Mouse (Mus musculus): ENCODE results near the gene Arap1.

Gene Arap1

GRCm38 (mm10) chr7:101327263-101327662 is 20.6 kb upstream of the Arap1 start:
- DNase-seq (ENCODE audit: low spot score) = no peak

- no peak for DNase-seq (ENCODE audit: low spot score)
These were observed 20.1 kb upstream of the Arap1 start for GRCm38 (mm10) chr7:101327786-101328185.

GRCm38 (mm10) chr7:101328621-101329158 is 19.2 kb upstream of the Arap1 start:
- DNase-seq (ENCODE audit: low spot score) = no peak

- DNase-seq (ENCODE audit: low spot score) = no peak
These were observed 18.3 kb upstream of the Arap1 start for GRCm38 (mm10) chr7:101329606-101330005.

GRCm38 (mm10) chr7:101330074-101330840 is 17.6 kb upstream of the Arap1 start:
- DNase-seq (ENCODE audit: low spot score) = peak; percentile 45

GRCm38 (mm10) chr7:101330841-101331173 is 17.1 kb upstream of the Arap1 start:
- DNase-seq (ENCODE audit: low spot score) = no peak

GRCm38 (mm10) chr7:101332045-101332831 is 15.6 kb upstream of the Arap1 start:
- no peak for DNase-seq (ENCODE audit: low spot score)

- DNase-seq (ENCODE audit: low spot score) = no peak
These were observed 12.6 kb upstream of the Arap1 start for GRCm38 (mm10) chr7:101335228-101335627.

- no peak for DNase-seq (ENCODE audit: low spot score)
These were observed 11.2 kb upstream of the Arap1 start for GRCm38 (mm10) chr7:101336686-101337085.

- no peak for DNase-seq (ENCODE audit: low spot score)
These were observed 10.5 kb upstream of the Arap1 start for GRCm38 (mm10) chr7:101337401-101337800.

GRCm38 (mm10) chr7:101341405-101341804 is 6.5 kb upstream of the Arap1 start:
- DNase-seq (ENCODE audit: low spot score) = no peak

- DNase-seq (ENCODE audit: low spot score) = no peak
These were observed 4.7 kb upstream of the Arap1 start for GRCm38 (mm10) chr7:101343135-101343534.

- DNase-seq (ENCODE audit: low spot score) = no peak
These were observed 3.0 kb upstream of the Arap1 start for GRCm38 (mm10) chr7:101344892-101345291.

- DNase-seq (ENCODE audit: low spot score) = no peak
These were observed 876 bp upstream of the Arap1 start for GRCm38 (mm10) chr7:101346991-101347390.

GRCm38 (mm10) chr7:101348312-101348711 is 445 bp downstream of the Arap1 start:
- no peak for DNase-seq (ENCODE audit: low spot score)

- DNase-seq (ENCODE audit: low spot score) = no peak
These were observed 2.0 kb downstream of the Arap1 start for GRCm38 (mm10) chr7:101349861-101350260.

GRCm38 (mm10) chr7:101352404-101352803 is 4.5 kb downstream of the Arap1 start:
- no peak for DNase-seq (ENCODE audit: low spot score)

- DNase-seq (ENCODE audit: low spot score) = no peak
These were observed 6.6 kb downstream of the Arap1 start for GRCm38 (mm10) chr7:101354423-101354822.

- no peak for DNase-seq (ENCODE audit: low spot score)
These were observed 7.8 kb downstream of the Arap1 start for GRCm38 (mm10) chr7:101355551-101356100.

GRCm38 (mm10) chr7:101356868-101357267 is 9.0 kb downstream of the Arap1 start:
- no peak for DNase-seq (ENCODE audit: low spot score)

- DNase-seq (ENCODE audit: low spot score) = no peak
These were observed 12.5 kb downstream of the Arap1 start for GRCm38 (mm10) chr7:101360406-101360805.

- no peak for DNase-seq (ENCODE audit: low spot score)
These were observed 13.2 kb downstream of the Arap1 start for GRCm38 (mm10) chr7:101361021-101361420.

GRCm38 (mm10) chr7:101361767-101362166 is 13.9 kb downstream of the Arap1 start:
- peak; percentile 27 for DNase-seq (ENCODE audit: low spot score)
